Mouse (Mus musculus) limb, embryonic 10.5 days (tissue): ENCODE data around the gene Amph. TPM values are rescaled to one million over a fixed set of nuclear protein-coding genes. Genes with fewer than 3 reads are reported as not detected.
"Not testable (repeated sequence)": the region's sequence is repeated elsewhere in the genome, so short reads cannot be mapped to it uniquely, and the experiment has no call there.

Experiments used
- DNase-seq: peaks from one replicate; pipeline ENCODE4 v3.0.0-alpha.2; 2017; ENCODE audit warnings: low spot score
- H3K27ac ChIP-seq: fragments of 300-500 bp; sonication (generic); 2 replicates; pipeline ENCODE4 v1.5.1; 2016; ENCODE audit warnings: mild to moderate bottlenecking
- H3K27me3 ChIP-seq: fragments of 300-500 bp; sonication (generic); 2 replicates; pipeline ENCODE4 v1.6.1; 2016; ENCODE audit warnings: low read depth, mild to moderate bottlenecking; ENCODE audit not compliant: poor library complexity, severe bottlenecking
- H3K36me3 ChIP-seq: fragments of 300-500 bp; sonication (generic); 2 replicates; pipeline ENCODE4 v1.6.1; 2016; ENCODE audit warnings: mild to moderate bottlenecking, moderate library complexity
- H3K4me1 ChIP-seq: fragments of 300-500 bp; sonication (generic); 2 replicates; pipeline ENCODE4 v1.6.1; 2016
- H3K4me3 ChIP-seq: fragments of 300-500 bp; sonication (generic); 2 replicates; pipeline ENCODE4 v1.5.1; 2016; ENCODE audit warnings: mild to moderate bottlenecking, moderate library complexity
- H3K9me3 ChIP-seq: fragments of 300-500 bp; sonication (generic); replicated peaks from 2 replicates; pipeline ENCODE4 v1.6.1; 2016; ENCODE audit warnings: mild to moderate bottlenecking
- WGBS: fragments of 180-500 bp; shearing (Covaris S2); methylation state at CpG from one replicate; pipeline ENCODE4 v1.1.7; 2016; 5-methylcytosine and 5-hydroxymethylcytosine counted together
- polyA plus RNA-seq: library from polyadenylated mRNA; unstranded; fragments of >200 nt; fragmentation: Nextera tagmentation; extraction: Ambion mirVana; gene quantifications from 2 replicates; pipeline ENCODE4 v1.2.1, GENCODE M21; 2016

Amph gene
- polyA plus RNA-seq, 1 experiment from 2014 or later = 1.0 TPM

GRCm38 (mm10) chr13:19052090-19052489 is 104.1 kb downstream of the Amph start:
- no peak overlapping the region for H3K27ac ChIP-seq
- 86% methylated on average over 1 of the region's 1 CpGs for WGBS
- no peak for DNase-seq
- no peaks in the 10 kb centered on the region for H3K27me3 ChIP-seq
- H3K4me3 ChIP-seq = no peak overlapping the region
- H3K9me3 ChIP-seq = no peaks in the 10 kb centered on the region
- no peaks in the 10 kb centered on the region for H3K4me1 ChIP-seq
- H3K36me3 ChIP-seq = no peaks in the 10 kb centered on the region

GRCm38 (mm10) chr13:19054504-19054903 is 106.5 kb downstream of the Amph start:
- no peak for DNase-seq
- Histone ChIP-seq H3K9me3 (no peaks in the 10 kb centered on the region), H3K4me3 (no peak overlapping the region), H3K27ac (no peak overlapping the region), H3K4me1 (no peaks in the 10 kb centered on the region), H3K27me3 (no peaks in the 10 kb centered on the region), H3K36me3 (no peaks in the 10 kb centered on the region)
- 86% methylated on average over 2 of the region's 2 CpGs for WGBS

- Histone ChIP-seq H3K4me1 (no peaks in the 10 kb centered on the region), H3K9me3 (no peaks in the 10 kb centered on the region), H3K27me3 (no peaks in the 10 kb centered on the region), H3K27ac (no peak overlapping the region), H3K36me3 (no peaks in the 10 kb centered on the region), H3K4me3 (no peak overlapping the region)
- DNase-seq = no peak
Observed at GRCm38 (mm10) chr13:19072261-19072660, 124.3 kb downstream of the Amph start.

- no peak for DNase-seq
- no peaks in the 10 kb centered on the region for H3K9me3 ChIP-seq
- H3K4me3 ChIP-seq = no peak overlapping the region
- H3K27ac ChIP-seq = no peak overlapping the region
- H3K4me1 ChIP-seq = no peaks in the 10 kb centered on the region
- WGBS = 95% methylated on average over 2 of the region's 2 CpGs
- H3K27me3 ChIP-seq = no peaks in the 10 kb centered on the region
- H3K36me3 ChIP-seq = no peaks in the 10 kb centered on the region
Observed at GRCm38 (mm10) chr13:19077427-19077826, 129.4 kb downstream of the Amph start.

- no peak for DNase-seq
- H3K9me3 ChIP-seq = no peaks in the 10 kb centered on the region
- no peaks in the 10 kb centered on the region for H3K27me3 ChIP-seq
- no peak overlapping the region for H3K4me3 ChIP-seq
- no peaks in the 10 kb centered on the region for H3K4me1 ChIP-seq
- no peaks in the 10 kb centered on the region for H3K36me3 ChIP-seq
- WGBS = 92% methylated on average over 4 of the region's 4 CpGs
- no peak overlapping the region for H3K27ac ChIP-seq
Observed at GRCm38 (mm10) chr13:19081932-19082331, 133.9 kb downstream of the Amph start.

GRCm38 (mm10) chr13:19094571-19094970 is 146.6 kb downstream of the Amph start:
- H3K36me3 ChIP-seq = no peaks in the 10 kb centered on the region
- DNase-seq = no peak
- 96% methylated on average over 6 of the region's 6 CpGs for whole genome bisulfite sequencing
- no peaks in the 10 kb centered on the region for H3K27me3 ChIP-seq
- peaks cover 3% of the 10 kb centered on the region; the same call in 1 of the 2 replicates for H3K4me1 ChIP-seq
- no peak overlapping the region for H3K4me3 ChIP-seq
- no peak overlapping the region for H3K27ac ChIP-seq
- H3K9me3 ChIP-seq = no peaks in the 10 kb centered on the region

GRCm38 (mm10) chr13:19097117-19097516 is 149.1 kb downstream of the Amph start:
- Histone ChIP-seq H3K27me3 (no peaks in the 10 kb centered on the region), H3K36me3 (no peaks in the 10 kb centered on the region), H3K27ac (no peak overlapping the region), H3K9me3 (no peaks in the 10 kb centered on the region), H3K4me1 (no peaks in the 10 kb centered on the region), H3K4me3 (no peak overlapping the region)
- WGBS = 87% methylated on average over 4 of the region's 4 CpGs
- DNase-seq = no peak

- Histone ChIP-seq H3K9me3 (no peaks in the 10 kb centered on the region), H3K36me3 (no peaks in the 10 kb centered on the region), H3K4me1 (no peaks in the 10 kb centered on the region), H3K27me3 (no peaks in the 10 kb centered on the region), H3K4me3 (no peak overlapping the region), H3K27ac (no peak overlapping the region)
- 91% methylated on average over 10 of the region's 10 CpGs for WGBS
- DNase-seq = no peak
Observed at GRCm38 (mm10) chr13:19101889-19102402, 153.9 kb downstream of the Amph start.

GRCm38 (mm10) chr13:19106418-19106817 is 158.4 kb downstream of the Amph start:
- no peak overlapping the region for H3K4me3 ChIP-seq
- no peaks in the 10 kb centered on the region for H3K4me1 ChIP-seq
- no peaks in the 10 kb centered on the region for H3K9me3 ChIP-seq
- DNase-seq = no peak
- WGBS = 63% methylated on average over 5 of the region's 5 CpGs
- H3K36me3 ChIP-seq = no peaks in the 10 kb centered on the region
- no peak overlapping the region for H3K27ac ChIP-seq
- no peaks in the 10 kb centered on the region for H3K27me3 ChIP-seq

GRCm38 (mm10) chr13:19109331-19109730 is 161.3 kb downstream of the Amph start:
- DNase-seq = no peak
- H3K9me3 ChIP-seq = no peaks in the 10 kb centered on the region
- no peak overlapping the region for H3K4me3 ChIP-seq
- no peaks in the 10 kb centered on the region for H3K27me3 ChIP-seq
- no peaks in the 10 kb centered on the region for H3K4me1 ChIP-seq
- H3K36me3 ChIP-seq = no peaks in the 10 kb centered on the region
- 77% methylated on average over 3 of the region's 3 CpGs for WGBS
- no peak overlapping the region for H3K27ac ChIP-seq

- Histone ChIP-seq H3K36me3 (no peaks in the 10 kb centered on the region), H3K27ac (no peak overlapping the region), H3K27me3 (no peaks in the 10 kb centered on the region), H3K4me3 (no peak overlapping the region), H3K9me3 (no peaks in the 10 kb centered on the region), H3K4me1 (no peaks in the 10 kb centered on the region)
- WGBS = 93% methylated on average over 14 of the region's 14 CpGs
- no peak for DNase-seq
Observed at GRCm38 (mm10) chr13:19113034-19113922, 165.3 kb downstream of the Amph start.

GRCm38 (mm10) chr13:19114761-19115160 is 166.8 kb downstream of the Amph start:
- not testable (repeated sequence) for H3K27ac ChIP-seq, H3K27me3 ChIP-seq, H3K9me3 ChIP-seq, DNase-seq, H3K4me1 ChIP-seq, H3K36me3 ChIP-seq, H3K4me3 ChIP-seq
- 93% methylated on average over 9 of the region's 9 CpGs for WGBS

- no peak overlapping the region for H3K4me3 ChIP-seq
- peaks cover 8% of the 10 kb centered on the region for H3K4me1 ChIP-seq
- WGBS = 87% methylated on average over 5 of the region's 5 CpGs
- H3K9me3 ChIP-seq = no peaks in the 10 kb centered on the region
- H3K27me3 ChIP-seq = no peaks in the 10 kb centered on the region
- H3K27ac ChIP-seq = no peak overlapping the region
- DNase-seq = no peak
- H3K36me3 ChIP-seq = no peaks in the 10 kb centered on the region
Observed at GRCm38 (mm10) chr13:19126912-19127552, 179.0 kb downstream of the Amph start.
